Mouse (Mus musculus): ENCODE measurements around the gene Pet100. TPM values are rescaled to one million over a fixed set of nuclear protein-coding genes. Genes with fewer than 3 reads are reported as not detected.

Pet100 gene
- total RNA-seq, 2 experiments from 2014 or later, result 75.6 to 85.4 TPM

DNA sequence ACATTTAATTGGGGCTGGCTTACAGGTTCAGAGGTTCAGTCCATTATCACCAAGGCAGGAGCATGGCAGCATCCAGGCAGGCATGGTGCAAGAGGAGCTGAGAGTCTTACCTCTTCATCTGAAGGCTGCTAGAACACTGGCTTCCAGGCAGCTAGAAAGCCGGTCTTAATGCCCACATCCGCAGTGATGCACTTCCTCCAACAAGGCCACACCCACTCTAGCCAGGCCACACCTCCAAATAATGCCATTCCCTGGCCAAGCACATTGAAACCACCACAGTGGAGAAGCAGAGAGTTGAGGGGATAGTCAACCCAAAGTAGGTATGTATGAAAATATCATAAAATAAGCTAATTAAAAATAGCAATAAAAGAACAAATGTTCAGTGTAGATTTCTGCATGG lies 49.0 kb downstream of the Pet100 start:
- DNase-seq (ENCODE audit: low spot score in 2 of 2), result no peak
- intact Hi-C loops (cut with DNase I), result loop anchor here (5.0 kb wide), 1 partner anchor 113 kb away; no protein-coding TSS in a partner anchor

GRCm38 (mm10) chr8:3671980-3672491 lies 50.7 kb downstream of the Pet100 start, which contains the start of gene Fcor:
Gene Fcor (minus strand): TSS chr8:3672362.
- intact Hi-C loops (cut with DNase I), result loop anchor here (5.0 kb wide), 1 partner anchor 115 kb away; no protein-coding TSS in a partner anchor

GRCm38 (mm10) chr8:3674671-3675070 lies 53.3 kb downstream of the Pet100 start:
- no peak for DNase-seq (ENCODE audit: low spot score in 2 of 2)
- intact Hi-C loops (cut with DNase I), result loop anchor here (5.0 kb wide), 1 partner anchor 117 kb away; no protein-coding TSS in a partner anchor

More at GRCm38 (mm10) chr8:3671980-3672491, 50.7 kb downstream of the Pet100 start, which contains the start of gene Fcor:
- peak; percentile 86 to 87 for DNase-seq (ENCODE audit: low spot score in 2 of 2)

Other genes with a start within 250 kb of the Pet100 start
- gene Arhgef18, start 228.5 kb upstream of the Pet100 start, total RNA-seq (2021), result 10 to 100 TPM; 45.1 to 51.1 TPM
- gene Pex11g, start 153.9 kb upstream of the Pet100 start, total RNA-seq (2021), result 1 to 10 TPM in 1 of 2 experiments, under 1 TPM in 1; 0.54 to 1.3 TPM
- under 1 TPM in 1 of 2 experiments, not detected in 1; 0.61 TPM for gene Tex45, start 150.7 kb upstream of the Pet100 start, total RNA-seq (2021)
- 10 to 100 TPM; 28.7 to 30.8 TPM for gene Zfp358, start 128.4 kb upstream of the Pet100 start, total RNA-seq (2021)
- gene Mcoln1, start 121.1 kb upstream of the Pet100 start, total RNA-seq (2021), result 10 to 100 TPM; 78.8 to 98.1 TPM
- gene Pnpla6, start 106.2 kb upstream of the Pet100 start, total RNA-seq (2021), result 10 to 100 TPM; 55.9 to 79.2 TPM
- not detected for gene C330021F23Rik, start 53.6 kb upstream of the Pet100 start, total RNA-seq (2021)
- 10 to 100 TPM; 35.6 to 39.0 TPM for gene Camsap3, start 34.3 kb upstream of the Pet100 start, total RNA-seq (2021)
- 10 to 100 TPM; 36.6 to 36.9 TPM for gene Xab2, start 232 bp upstream of the Pet100 start, total RNA-seq (2021)
- gene Pcp2, start 4.0 kb downstream of the Pet100 start, total RNA-seq (2021), result not detected
- gene Stxbp2, start 9.4 kb downstream of the Pet100 start, total RNA-seq (2021), result 10 to 100 TPM; 44.0 to 61.7 TPM
- gene Retn, start 34.2 kb downstream of the Pet100 start, total RNA-seq (2021), result 1 to 10 TPM in 1 of 2 experiments, under 1 TPM in 1; 0.49 to 1.4 TPM
- gene Mcemp1, start 44.2 kb downstream of the Pet100 start, total RNA-seq (2021), result under 1 TPM in 1 of 2 experiments, not detected in 1; 0.61 TPM
- 10 to 100 TPM; 11.3 to 12.0 TPM for gene Fcor, start 50.8 kb downstream of the Pet100 start, total RNA-seq (2021)
- gene Trappc5, start 54.8 kb downstream of the Pet100 start, total RNA-seq (2021), result 10 to 100 TPM; 25.5 to 26.8 TPM
- not detected for gene Fcer2a, start 72.6 kb downstream of the Pet100 start, total RNA-seq (2021)
- not detected for gene Clec4g, start 99.1 kb downstream of the Pet100 start, total RNA-seq (2021)
- under 1 TPM in 1 of 2 experiments, not detected in 1; 0.27 TPM for gene Cd209a, start 127.4 kb downstream of the Pet100 start, total RNA-seq (2021)
- not detected for gene Cd209e, start 232.8 kb downstream of the Pet100 start, total RNA-seq (2021)